Mouse (Mus musculus) lung, postnatal 0 days (tissue): Measurements from ENCODE around the gene Kctd11. TPM values are rescaled to one million over a fixed set of nuclear protein-coding genes. Genes with fewer than 3 reads are reported as not detected.

Experiments
- ATAC-seq: fragments of 200-750 bp; cut with Nextera tagmentation; 2 replicates; pipeline ENCODE4 v1.8.0; 2017; ENCODE audit warnings: moderate library complexity
- DNase-seq: peaks from one replicate; pipeline ENCODE4 v3.0.0-alpha.2; 2016; ENCODE audit warnings: low spot score
- H3K27ac ChIP-seq: fragments of 300-500 bp; sonication (generic); 2 replicates; pipeline ENCODE4 v1.5.1; 2014; ENCODE audit warnings: antibody characterized with exemption, mild to moderate bottlenecking, low read length, mixed read lengths
- H3K27me3 ChIP-seq: fragments of 300-500 bp; sonication (generic); replicated peaks from 2 replicates; pipeline ENCODE4 v1.6.1; 2014; ENCODE audit warnings: low read length, mixed read lengths; ENCODE audit not compliant: insufficient read depth
- H3K36me3 ChIP-seq: fragments of 300-500 bp; sonication (generic); 2 replicates; pipeline ENCODE4 v1.6.1; 2014; ENCODE audit warnings: low read length, mixed read lengths; ENCODE audit not compliant: insufficient read depth
- H3K4me1 ChIP-seq: fragments of 300-500 bp; sonication (generic); 2 replicates; pipeline ENCODE4 v1.6.1; 2014; ENCODE audit warnings: antibody characterized with exemption, low read depth, low read length, mixed read lengths; ENCODE audit not compliant: insufficient read depth
- H3K4me2 ChIP-seq: fragments of 300-500 bp; sonication (generic); replicated peaks from 2 replicates; pipeline ENCODE4 v1.6.1; 2014; ENCODE audit warnings: low read depth, mild to moderate bottlenecking, low read length, moderate library complexity, mixed read lengths
- H3K4me3 ChIP-seq: fragments of 300-500 bp; sonication (generic); 2 replicates; pipeline ENCODE4 v1.5.1; 2014; ENCODE audit warnings: low read depth, low read length
- H3K9ac ChIP-seq: fragments of 300-500 bp; sonication (generic); replicated peaks from 2 replicates; pipeline ENCODE4 v1.6.1; 2014; ENCODE audit warnings: low read depth, mild to moderate bottlenecking
- H3K9me3 ChIP-seq: fragments of 300-500 bp; sonication (generic); 2 replicates; pipeline ENCODE4 v1.6.1; 2016; ENCODE audit warnings: low read length, mixed read lengths
- CTCF ChIP-seq: IDR thresholded peaks from 2 replicates; pipeline ENCODE4 v1.5.1; 2016; ENCODE audit warnings: antibody characterized with exemption, mild to moderate bottlenecking
- EP300 ChIP-seq: IDR thresholded peaks from 2 replicates; pipeline ENCODE4 v1.6.1; 2016; ENCODE audit warnings: antibody characterized with exemption, mild to moderate bottlenecking, control low read depth
- WGBS: fragments of 180-500 bp; shearing (Covaris S2); extraction: QIAGEN DNeasy Blood & Tissue Kit; methylation state at CpG from one replicate; pipeline ENCODE4 v1.1.7; 2014; 5-methylcytosine and 5-hydroxymethylcytosine counted together
- polyA plus RNA-seq: library from polyadenylated mRNA; unstranded; fragments of >200 nt; fragmentation: Nextera tagmentation; extraction: Ambion mirVana; gene quantifications from 2 replicates; pipeline ENCODE4 v1.2.1, GENCODE M21; 2015

Gene Kctd11
- polyA plus RNA-seq, 1 experiment from 2014 or later: 10.1 TPM

GRCm38 (mm10) chr11:69884663-69885062 is 3.5 kb upstream of the Kctd11 start:
- no peak for DNase-seq
- Histone ChIP-seq H3K4me1 (peaks cover 11% of the 10 kb centered on the region), H3K27ac (peak overlapping the region; percentile 62), H3K4me3 (no peak overlapping the region), H3K9me3 (no peaks in the 10 kb centered on the region), H3K9ac (0 out of 2 replicates have a peak overlapping the region, but pooled peaks have one; percentile 12), H3K4me2 (peak overlapping the region; percentile 17; the same call in 1 of the 2 replicates), H3K27me3 (no peaks in the 10 kb centered on the region), H3K36me3 (no peaks in the 10 kb centered on the region)
- 67% methylated on average over 8 of the region's 8 CpGs for WGBS
- TF ChIP-seq CTCF (no peak), EP300 (no peak)
- ATAC-seq: no peak

- TF ChIP-seq EP300 (no peak), CTCF (no peak)
- Histone ChIP-seq H3K9ac (0 out of 2 replicates have a peak overlapping the region, but pooled peaks have one; percentile 12), H3K4me2 (peak overlapping the region; percentile 17; the same call in 1 of the 2 replicates)
Measured at GRCm38 (mm10) chr11:69884240-69884639, 3.0 kb upstream of the Kctd11 start.

GRCm38 (mm10) chr11:69883527-69884151 is 2.4 kb upstream of the Kctd11 start:
- no peaks in the 10 kb centered on the region for H3K36me3 ChIP-seq
- 80% methylated on average over 8 of the region's 8 CpGs for WGBS
- H3K9me3 ChIP-seq: no peaks in the 10 kb centered on the region
- no peak overlapping the region for H3K9ac ChIP-seq
- DNase-seq (no peak), ATAC-seq (no peak)
- H3K4me3 ChIP-seq: no peak overlapping the region
- no peak overlapping the region for H3K4me2 ChIP-seq
- TF ChIP-seq CTCF (no peak), EP300 (no peak)
- H3K4me1 ChIP-seq: peaks cover 11% of the 10 kb centered on the region
- H3K27me3 ChIP-seq: no peaks in the 10 kb centered on the region
- H3K27ac ChIP-seq: 0 out of 2 replicates have a peak overlapping the region, but pooled peaks have one; percentile 62

More at GRCm38 (mm10) chr11:69884240-69884639, 3.0 kb upstream of the Kctd11 start:
- Histone ChIP-seq H3K36me3 (no peaks in the 10 kb centered on the region), H3K27ac (peak overlapping the region; percentile 62), H3K4me3 (no peak overlapping the region), H3K4me1 (peaks cover 11% of the 10 kb centered on the region), H3K27me3 (no peaks in the 10 kb centered on the region), H3K9me3 (no peaks in the 10 kb centered on the region)
- 44% methylated on average over 9 of the region's 9 CpGs for WGBS
- ATAC-seq: no peak
- DNase-seq: no peak

GRCm38 (mm10) chr11:69883066-69883465 is 1.9 kb upstream of the Kctd11 start:
- TF ChIP-seq EP300 (no peak), CTCF (peak; percentile 60)
- H3K27ac ChIP-seq: no peak overlapping the region
- no peaks in the 10 kb centered on the region for H3K27me3 ChIP-seq
- H3K4me1 ChIP-seq: peaks cover 11% of the 10 kb centered on the region
- no peak overlapping the region for H3K4me2 ChIP-seq
- H3K4me3 ChIP-seq: no peak overlapping the region
- no peaks in the 10 kb centered on the region for H3K36me3 ChIP-seq
- no peak for DNase-seq
- WGBS: 58% methylated on average over 4 of the region's 4 CpGs
- no peaks in the 10 kb centered on the region for H3K9me3 ChIP-seq
- no peak for ATAC-seq
- no peak overlapping the region for H3K9ac ChIP-seq

- ATAC-seq (no peak), DNase-seq (peak; percentile 23)
- TF ChIP-seq CTCF: no peak
- TF ChIP-seq EP300: no peak
- Histone ChIP-seq H3K27me3 (no peaks in the 10 kb centered on the region), H3K4me2 (peak overlapping the region; percentile 75), H3K9me3 (no peaks in the 10 kb centered on the region), H3K36me3 (no peaks in the 10 kb centered on the region), H3K27ac (peak overlapping the region; percentile 94), H3K4me1 (peaks cover 11% of the 10 kb centered on the region), H3K9ac (peak overlapping the region; percentile 51; the same call in 1 of the 2 replicates), H3K4me3 (peak overlapping the region; percentile 56)
- 52% methylated on average over 21 of the region's 21 CpGs for WGBS
Measured at GRCm38 (mm10) chr11:69881787-69882670, 823 bp upstream of the Kctd11 start.

GRCm38 (mm10) chr11:69880506-69880852 is 727 bp downstream of the Kctd11 start:
- no peaks in the 10 kb centered on the region for H3K27me3 ChIP-seq
- peak overlapping the region; percentile 94 for H3K27ac ChIP-seq
- H3K4me3 ChIP-seq: peak overlapping the region; percentile 56
- no peaks in the 10 kb centered on the region for H3K9me3 ChIP-seq
- H3K4me2 ChIP-seq: peak overlapping the region; percentile 75
- WGBS: 0% methylated on average over 18 of the region's 18 CpGs
- H3K36me3 ChIP-seq: no peaks in the 10 kb centered on the region
- DNase-seq: peak; percentile 92
- H3K9ac ChIP-seq: peak overlapping the region; percentile 51
- TF ChIP-seq CTCF (peak; percentile 91), EP300 (no peak)
- H3K4me1 ChIP-seq: peaks cover 18% of the 10 kb centered on the region
- peak; percentile 54 for ATAC-seq
